Mouse (Mus musculus): ENCODE data around the gene Map3k14. TPM values are rescaled to one million over a fixed set of nuclear protein-coding genes. Genes with fewer than 3 reads are reported as not detected.

Gene Map3k14
- not detected in 2 replicates for polyA plus RNA-seq (2012; ENCODE audit: insufficient read depth, insufficient read length, low replicate concordance, missing spikeins)

GRCm38 (mm10) chr11:103267346-103268219 is at the start of gene Map3k14:
TSS of gene Map3k14 (minus strand) at chr11:103267472.
- peaks cover 29% of the 10 kb centered on the region for H3K4me1 ChIP-seq (ENCODE audit: control insufficient read depth, insufficient read depth, low read length)
- H3K4me3 ChIP-seq (ENCODE audit: insufficient read depth, low read depth, low read length) = peak within 1 kb of the TSS; percentile 92
- WGBS = under 1% methylated on average over 55 of the region's 55 CpGs
- peak within 1 kb of the TSS; percentile 68 for H3K27ac ChIP-seq (ENCODE audit: insufficient read depth, low read depth, low read length)
- TF ChIP-seq CTCF (IDR thresholded peaks at IDR 0.05; ENCODE audit: insufficient read depth, low read depth, low read length) (no peak), POLR2A (IDR thresholded peaks at IDR 0.05; ENCODE audit: insufficient read depth, low read depth, low read length) (0 out of 2 replicates have a peak, but pooled peaks have one; percentile 33)

- 90% methylated on average over 5 of the region's 5 CpGs for WGBS
- TF ChIP-seq POLR2A (IDR thresholded peaks at IDR 0.05; ENCODE audit: insufficient read depth, low read depth, low read length) = no peak
- TF ChIP-seq CTCF (IDR thresholded peaks at IDR 0.05; ENCODE audit: insufficient read depth, low read depth, low read length) = no peak
- Histone ChIP-seq H3K27ac (ENCODE audit: insufficient read depth, low read depth, low read length) (no peak overlapping the region), H3K4me1 (ENCODE audit: control insufficient read depth, insufficient read depth, low read length) (peaks cover 8% of the 10 kb centered on the region), H3K4me3 (ENCODE audit: insufficient read depth, low read depth, low read length) (no peak overlapping the region)
Observed at GRCm38 (mm10) chr11:103315379-103315778, 48.1 kb upstream of the Map3k14 start.

- no peak overlapping the region for H3K4me3 ChIP-seq (ENCODE audit: insufficient read depth, low read depth, low read length)
- 74% methylated on average over 10 of the region's 10 CpGs for WGBS
- TF ChIP-seq CTCF (IDR thresholded peaks at IDR 0.05; ENCODE audit: insufficient read depth, low read depth, low read length) (no peak), POLR2A (IDR thresholded peaks at IDR 0.05; ENCODE audit: insufficient read depth, low read depth, low read length) (no peak)
Observed at GRCm38 (mm10) chr11:103314736-103315374, 47.6 kb upstream of the Map3k14 start.

GRCm38 (mm10) chr11:103313542-103313941 is 46.3 kb upstream of the Map3k14 start:
- Histone ChIP-seq H3K4me3 (ENCODE audit: insufficient read depth, low read depth, low read length) (no peak overlapping the region), H3K27ac (ENCODE audit: insufficient read depth, low read depth, low read length) (no peak overlapping the region), H3K4me1 (ENCODE audit: control insufficient read depth, insufficient read depth, low read length) (peaks cover 8% of the 10 kb centered on the region)
- WGBS = 83% methylated on average over 6 of the region's 6 CpGs
- TF ChIP-seq POLR2A (IDR thresholded peaks at IDR 0.05; ENCODE audit: insufficient read depth, low read depth, low read length) = no peak
- TF ChIP-seq CTCF (IDR thresholded peaks at IDR 0.05; ENCODE audit: insufficient read depth, low read depth, low read length) = no peak

More at GRCm38 (mm10) chr11:103314736-103315374, 47.6 kb upstream of the Map3k14 start:
- H3K4me1 ChIP-seq (ENCODE audit: control insufficient read depth, insufficient read depth, low read length) = peaks cover 8% of the 10 kb centered on the region
- no peak overlapping the region for H3K27ac ChIP-seq (ENCODE audit: insufficient read depth, low read depth, low read length)

- Histone ChIP-seq H3K4me1 (ENCODE audit: control insufficient read depth, insufficient read depth, low read length) (peaks cover 8% of the 10 kb centered on the region), H3K4me3 (ENCODE audit: insufficient read depth, low read depth, low read length) (no peak overlapping the region)
Observed at GRCm38 (mm10) chr11:103312655-103313255, 45.5 kb upstream of the Map3k14 start.

GRCm38 (mm10) chr11:103311960-103312611 is 44.8 kb upstream of the Map3k14 start:
- 0 out of 2 replicates have a peak overlapping the region, but pooled peaks have one; percentile 29 for H3K27ac ChIP-seq (ENCODE audit: insufficient read depth, low read depth, low read length)
- WGBS = 6% methylated on average over 30 of the region's 30 CpGs
- no peak for TF ChIP-seq POLR2A (IDR thresholded peaks at IDR 0.05; ENCODE audit: insufficient read depth, low read depth, low read length)
- no peak for TF ChIP-seq CTCF (IDR thresholded peaks at IDR 0.05; ENCODE audit: insufficient read depth, low read depth, low read length)
- peak overlapping the region; percentile 24 for H3K4me3 ChIP-seq (ENCODE audit: insufficient read depth, low read depth, low read length)
- peaks cover 8% of the 10 kb centered on the region for H3K4me1 ChIP-seq (ENCODE audit: control insufficient read depth, insufficient read depth, low read length)

More at GRCm38 (mm10) chr11:103312655-103313255, 45.5 kb upstream of the Map3k14 start:
- H3K27ac ChIP-seq (ENCODE audit: insufficient read depth, low read depth, low read length) = no peak overlapping the region
- 86% methylated on average over 8 of the region's 8 CpGs for WGBS
- TF ChIP-seq POLR2A (IDR thresholded peaks at IDR 0.05; ENCODE audit: insufficient read depth, low read depth, low read length) (no peak), CTCF (IDR thresholded peaks at IDR 0.05; ENCODE audit: insufficient read depth, low read depth, low read length) (no peak)

GRCm38 (mm10) chr11:103309956-103310574 is 42.8 kb upstream of the Map3k14 start:
- H3K27ac ChIP-seq (ENCODE audit: insufficient read depth, low read depth, low read length) = no peak overlapping the region
- TF ChIP-seq POLR2A (IDR thresholded peaks at IDR 0.05; ENCODE audit: insufficient read depth, low read depth, low read length) = no peak
- TF ChIP-seq CTCF (IDR thresholded peaks at IDR 0.05; ENCODE audit: insufficient read depth, low read depth, low read length) = no peak
- peaks cover 8% of the 10 kb centered on the region for H3K4me1 ChIP-seq (ENCODE audit: control insufficient read depth, insufficient read depth, low read length)
- no peak overlapping the region for H3K4me3 ChIP-seq (ENCODE audit: insufficient read depth, low read depth, low read length)
- 76% methylated on average over 10 of the region's 10 CpGs for WGBS

- peaks cover 8% of the 10 kb centered on the region for H3K4me1 ChIP-seq (ENCODE audit: control insufficient read depth, insufficient read depth, low read length)
- H3K27ac ChIP-seq (ENCODE audit: insufficient read depth, low read depth, low read length) = no peak overlapping the region
- 75% methylated on average over 8 of the region's 8 CpGs for WGBS
- no peak for TF ChIP-seq POLR2A (IDR thresholded peaks at IDR 0.05; ENCODE audit: insufficient read depth, low read depth, low read length)
- no peak for TF ChIP-seq CTCF (IDR thresholded peaks at IDR 0.05; ENCODE audit: insufficient read depth, low read depth, low read length)
- no peak overlapping the region for H3K4me3 ChIP-seq (ENCODE audit: insufficient read depth, low read depth, low read length)
Observed at GRCm38 (mm10) chr11:103307910-103308309, 40.6 kb upstream of the Map3k14 start.

Data from olfactory bulb, adult 2 months (tissue).